Mouse (Mus musculus): ENCODE data around the gene Npas2. TPM values are rescaled to one million over a fixed set of nuclear protein-coding genes. Genes with fewer than 3 reads are reported as not detected.

Npas2 gene
- total RNA-seq, 2 experiments from 2014 or later, result 7.4 to 7.5 TPM

DNA sequence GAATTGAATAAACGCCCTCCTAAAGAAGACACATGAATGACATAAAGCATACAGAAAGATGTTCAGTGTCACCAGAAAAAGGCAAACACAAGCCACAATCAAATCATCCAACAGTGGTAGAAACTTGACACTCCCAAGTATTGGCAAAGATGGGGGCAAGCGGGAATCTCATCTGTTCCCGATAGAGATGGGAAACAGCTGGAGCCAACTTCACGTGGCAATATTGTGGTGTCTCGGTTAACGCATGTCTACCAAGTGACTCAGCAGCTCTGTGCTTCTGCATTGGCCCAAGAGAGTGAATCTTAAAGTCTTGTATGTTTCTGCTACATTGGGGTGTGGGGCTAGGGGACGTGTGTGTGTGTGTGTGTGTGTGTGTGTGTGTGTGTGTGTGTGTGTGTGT is 89.8 kb downstream of the Npas2 start:
- no peak for DNase-seq (ENCODE audit: low spot score in 2 of 2)

GRCm38 (mm10) chr1:39284786-39285185 is 91.3 kb downstream of the Npas2 start:
- DNase-seq (ENCODE audit: low spot score in 2 of 2), result peak in 1 of 2 experiments; percentile 16

GRCm38 (mm10) chr1:39287076-39287475 is 93.5 kb downstream of the Npas2 start:
- DNase-seq (ENCODE audit: low spot score in 2 of 2), result no peak

- no peak for DNase-seq (ENCODE audit: low spot score in 2 of 2)
These were observed 94.3 kb downstream of the Npas2 start for GRCm38 (mm10) chr1:39287831-39288230.

DNA sequence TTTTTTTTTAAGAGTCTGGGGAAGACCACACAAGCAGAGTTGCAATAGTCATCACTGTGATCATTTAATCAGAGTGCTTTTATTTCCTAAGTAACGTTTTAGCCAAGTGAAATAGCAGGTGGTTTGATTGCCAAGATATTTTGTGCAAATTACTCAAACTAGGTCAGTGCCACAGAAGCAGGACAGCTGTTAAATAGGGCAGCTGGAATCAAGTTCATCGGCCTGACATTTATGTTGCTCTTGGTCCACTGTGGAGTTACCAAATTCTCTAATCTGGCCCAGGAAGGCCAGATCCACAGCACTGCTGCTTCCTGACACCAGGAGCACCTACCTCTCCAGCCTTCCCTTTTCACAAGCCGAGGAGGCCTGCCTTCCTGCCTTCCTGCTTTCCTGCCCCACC is 94.9 kb downstream of the Npas2 start:
- no peak for DNase-seq (ENCODE audit: low spot score in 2 of 2)

- no peak for DNase-seq (ENCODE audit: low spot score in 2 of 2)
These were observed 98.5 kb downstream of the Npas2 start for GRCm38 (mm10) chr1:39292001-39292400.

GRCm38 (mm10) chr1:39298294-39298693 is 104.8 kb downstream of the Npas2 start:
- no peak for DNase-seq (ENCODE audit: low spot score in 2 of 2)

- DNase-seq (ENCODE audit: low spot score in 2 of 2), result no peak
These were observed 106.7 kb downstream of the Npas2 start for GRCm38 (mm10) chr1:39300243-39300642.

GRCm38 (mm10) chr1:39300676-39301075 is 107.1 kb downstream of the Npas2 start:
- no peak for DNase-seq (ENCODE audit: low spot score in 2 of 2)

- DNase-seq (ENCODE audit: low spot score in 2 of 2), result no peak
These were observed 108.7 kb downstream of the Npas2 start for GRCm38 (mm10) chr1:39302246-39302645.

DNA sequence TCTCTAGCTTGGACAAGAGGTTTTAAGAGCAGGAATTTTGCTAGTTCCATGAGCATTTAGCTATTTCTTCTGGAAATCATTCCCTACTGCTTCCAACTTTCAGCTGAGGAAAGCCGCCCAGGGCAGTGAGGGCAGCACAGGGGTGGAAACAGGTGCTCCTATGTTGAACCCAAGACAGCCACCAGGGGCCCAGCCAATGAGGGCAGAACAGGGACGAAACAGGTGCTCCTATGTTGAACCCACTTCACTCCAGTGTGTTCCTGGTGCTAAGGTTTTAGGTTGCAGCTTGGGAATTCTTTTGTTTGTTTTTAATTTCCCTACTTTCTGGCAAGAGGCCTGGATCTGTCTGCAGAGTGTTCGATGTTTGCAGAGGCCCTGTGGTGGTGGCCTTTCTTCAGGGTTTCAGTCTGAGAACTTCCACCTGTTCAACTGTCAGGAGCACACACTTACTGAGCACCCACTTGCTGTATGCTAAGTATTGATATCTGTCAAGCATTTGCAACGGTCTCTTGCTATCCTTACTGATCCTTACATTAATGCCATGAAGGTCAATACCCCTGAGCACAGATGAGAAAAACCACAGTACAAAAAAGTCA is 109.6 kb downstream of the Npas2 start:
- DNase-seq (ENCODE audit: low spot score in 2 of 2), result no peak

DNA sequence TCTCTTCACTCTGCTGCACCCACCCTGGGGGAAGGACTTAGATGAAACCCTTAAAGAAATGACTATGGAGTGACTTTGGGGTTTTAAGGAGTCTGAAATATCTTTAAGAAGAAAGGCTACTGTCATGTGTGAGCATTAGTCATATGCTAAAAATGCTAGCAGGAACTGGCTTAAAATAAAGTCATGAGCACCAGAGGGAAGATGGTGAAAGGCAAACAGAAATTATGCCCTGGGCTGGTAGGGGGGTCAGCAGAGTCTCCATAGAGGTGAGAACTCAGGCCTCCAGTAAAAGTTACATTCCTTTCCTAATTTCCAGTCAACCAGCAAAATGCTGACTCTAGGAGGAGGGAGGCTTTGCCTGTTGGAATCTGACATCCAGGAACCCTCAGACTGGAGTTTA is 113.8 kb downstream of the Npas2 start:
- no peak for DNase-seq (ENCODE audit: low spot score in 2 of 2)

DNA sequence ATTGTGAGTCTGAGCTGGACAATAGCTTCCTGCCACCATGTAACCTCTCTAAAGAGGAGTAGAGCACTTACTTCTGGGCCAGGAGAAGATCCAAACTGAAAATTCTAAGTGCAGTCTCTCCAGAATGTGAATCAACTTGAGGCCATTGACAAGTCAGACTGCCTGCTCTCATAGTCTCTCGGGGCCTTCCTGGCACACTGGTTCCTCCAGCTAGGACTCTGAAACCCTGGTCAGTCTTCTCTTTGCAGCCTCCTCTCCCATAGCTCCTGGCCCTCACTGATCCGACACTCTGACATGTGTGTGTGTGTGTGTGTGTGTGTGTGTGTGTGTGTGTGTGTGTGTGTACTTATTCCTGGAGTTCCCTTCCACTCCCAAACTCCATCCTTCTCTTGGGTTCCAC is 114.4 kb downstream of the Npas2 start:
- DNase-seq (ENCODE audit: low spot score in 2 of 2), result no peak

- no peak for DNase-seq (ENCODE audit: low spot score in 2 of 2)
These were observed 116.0 kb downstream of the Npas2 start for GRCm38 (mm10) chr1:39309548-39309947.

GRCm38 (mm10) chr1:39312345-39312967 is 118.9 kb downstream of the Npas2 start:
- DNase-seq (ENCODE audit: low spot score in 2 of 2), result no peak

DNA sequence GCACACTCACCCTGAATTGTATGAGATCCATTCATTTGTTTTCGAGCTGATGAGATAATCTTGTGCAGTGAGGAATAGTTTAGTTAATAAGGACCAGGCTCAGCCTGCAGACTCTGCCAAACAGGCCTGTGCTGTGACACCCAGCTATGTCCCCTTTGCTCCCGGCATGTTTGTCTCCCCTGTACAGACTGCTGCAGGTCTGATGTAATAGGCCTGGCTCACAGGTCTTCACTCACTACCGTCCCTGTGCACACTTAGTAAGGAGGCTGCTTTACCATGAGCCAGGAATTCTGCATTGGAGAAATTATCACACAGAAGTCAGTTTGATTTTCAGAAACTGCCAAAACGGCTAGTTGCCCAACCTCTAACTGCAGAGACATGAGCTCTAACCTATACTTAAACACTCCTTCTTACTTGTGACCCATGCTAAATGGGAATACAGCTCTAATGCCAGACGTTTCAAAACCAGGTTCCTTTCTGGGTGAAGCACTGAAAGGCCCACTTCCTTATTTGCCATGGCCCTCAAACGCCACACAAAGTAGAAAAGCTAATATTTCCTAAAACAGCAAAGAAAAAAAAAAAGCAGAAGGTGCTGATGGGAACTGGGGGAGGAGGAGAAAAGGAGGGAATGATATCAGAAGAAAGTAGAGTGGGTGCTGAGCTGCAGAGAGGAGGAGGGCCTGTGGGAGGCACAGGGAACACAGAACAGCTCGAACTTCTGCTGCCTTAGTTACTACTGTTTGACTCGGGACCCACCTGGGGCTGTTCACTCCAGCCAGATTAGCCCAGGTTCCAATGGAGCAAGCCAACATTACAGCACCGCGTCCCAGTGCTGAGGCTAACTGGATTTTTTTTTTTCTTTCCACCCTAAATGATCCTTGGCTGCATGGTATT is 120.1 kb downstream of the Npas2 start:
- no peak for DNase-seq (ENCODE audit: low spot score in 2 of 2)

DNA sequence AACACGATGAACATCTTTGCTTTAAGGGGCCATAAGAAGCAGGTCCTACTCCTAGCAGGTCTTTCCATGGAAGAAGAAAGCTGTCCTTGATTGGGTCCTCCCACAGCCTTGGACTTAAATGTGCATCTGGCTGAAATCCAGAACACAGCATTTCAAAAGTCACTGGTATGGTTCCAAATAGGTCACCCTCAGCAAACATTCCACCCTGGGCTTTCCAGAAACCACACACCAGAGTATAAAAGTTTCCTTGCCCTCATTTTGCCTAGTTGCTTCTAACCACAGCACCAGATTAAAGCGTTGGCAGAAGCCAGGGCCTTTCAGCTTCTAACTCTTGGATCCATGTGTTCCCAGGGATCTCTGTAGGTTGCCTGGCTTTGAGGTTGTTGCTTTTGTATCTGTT is 124.4 kb downstream of the Npas2 start:
- no peak for DNase-seq (ENCODE audit: low spot score in 2 of 2)

DNA sequence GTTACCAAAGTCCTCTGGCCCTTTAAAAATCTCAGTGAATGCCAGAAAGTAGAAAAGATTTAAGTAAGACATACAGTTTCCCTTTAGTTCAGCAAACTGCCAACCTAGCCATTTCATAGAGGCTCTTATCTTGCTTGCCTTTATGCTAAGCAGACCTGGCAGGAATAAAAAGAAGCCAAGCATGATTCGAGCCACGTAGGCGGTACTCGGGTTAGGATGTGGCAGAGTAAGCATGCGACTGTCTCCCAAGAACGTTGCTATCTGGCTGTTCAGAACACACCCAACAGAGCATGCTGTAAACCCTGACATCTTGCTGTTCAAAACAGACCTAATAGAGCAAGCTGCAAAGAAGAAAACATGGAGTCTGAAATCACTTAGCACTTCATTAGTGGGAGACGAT is 125.3 kb downstream of the Npas2 start:
- DNase-seq (ENCODE audit: low spot score in 2 of 2), result no peak

DNA sequence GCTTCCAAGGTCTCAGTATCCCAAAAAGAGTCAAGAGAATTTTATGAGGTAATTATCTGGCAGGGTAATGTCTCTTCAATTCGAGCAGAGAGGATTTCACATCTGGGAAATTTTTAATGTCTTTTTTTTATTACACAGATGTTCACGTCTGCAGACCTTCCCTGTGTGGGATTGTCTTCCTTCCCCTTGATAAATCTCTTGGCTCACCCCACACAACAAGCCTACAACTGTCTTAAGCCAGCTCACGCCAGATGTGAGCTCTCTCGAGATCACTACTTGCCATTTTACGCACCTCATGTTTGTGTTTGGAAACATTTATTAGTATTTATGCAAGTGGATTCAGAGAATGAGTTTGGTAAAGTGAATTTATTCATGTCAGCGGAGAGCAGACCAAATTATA is 128.4 kb downstream of the Npas2 start:
- DNase-seq (ENCODE audit: low spot score in 2 of 2), result no peak

DNA sequence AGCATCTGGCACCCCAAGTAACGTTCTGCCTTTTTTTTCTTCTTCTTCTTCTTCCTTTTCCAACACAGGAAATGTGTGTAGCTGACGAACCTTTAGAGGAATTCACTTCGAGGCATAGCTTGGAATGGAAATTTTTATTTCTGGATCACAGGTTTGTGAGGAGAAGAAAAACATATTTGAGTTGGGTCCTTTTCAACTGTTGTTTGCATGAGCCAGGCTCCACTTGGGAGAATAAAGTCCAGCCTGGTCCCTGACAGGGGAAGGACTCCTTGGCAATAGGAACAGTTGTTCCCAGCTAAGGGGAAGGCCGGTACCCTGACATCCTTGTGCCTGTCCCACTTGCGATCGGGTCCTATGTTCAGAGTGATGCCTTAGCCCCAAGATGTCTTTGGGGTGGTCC is 131.7 kb downstream of the Npas2 start:
- DNase-seq (ENCODE audit: low spot score in 2 of 2), result no peak

- DNase-seq (ENCODE audit: low spot score in 2 of 2), result no peak
These were observed 134.0 kb downstream of the Npas2 start for GRCm38 (mm10) chr1:39327546-39327945.

DNA sequence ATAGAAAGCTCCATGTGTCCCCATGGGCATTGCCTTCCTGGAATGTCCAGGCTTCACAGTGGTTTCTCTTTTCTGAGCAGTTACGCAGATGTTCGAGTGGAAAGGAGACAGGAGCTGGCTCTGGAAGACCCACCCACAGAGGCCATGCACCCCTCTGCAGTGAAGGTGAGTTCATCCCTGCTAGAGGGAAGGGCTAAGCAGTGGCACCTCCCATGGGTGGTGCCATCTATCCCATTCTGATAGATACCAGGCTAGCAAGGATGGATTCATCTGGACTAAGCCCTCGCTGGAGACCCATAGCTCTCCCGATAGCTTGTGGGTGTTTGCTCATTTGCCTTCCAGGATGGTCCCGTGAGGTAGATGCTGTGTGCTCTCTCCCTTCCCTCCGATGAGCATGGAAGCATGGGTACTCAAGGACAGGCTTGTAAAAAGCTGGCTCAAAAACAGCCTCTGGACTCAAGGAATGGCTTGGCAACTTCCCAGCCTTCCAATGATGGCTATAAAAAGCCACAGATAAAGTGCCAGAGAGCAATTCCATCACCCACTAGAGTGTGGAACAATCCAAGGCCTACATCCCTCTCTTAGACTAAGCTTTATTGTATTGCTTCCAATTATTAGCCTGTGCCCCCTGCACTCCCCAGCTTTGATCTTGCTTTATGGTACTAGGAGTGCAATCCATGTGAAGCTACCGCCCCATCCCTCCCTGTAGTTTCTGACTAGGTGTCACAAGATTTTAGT is 137.5 kb downstream of the Npas2 start:
- DNase-seq (ENCODE audit: low spot score in 2 of 2), result peak in 1 of 2 experiments; percentile 29

Data from gastrocnemius, postnatal 4 days (tissue).